Mouse (Mus musculus): ENCODE data around the gene Fgfr1op2.

DNA sequence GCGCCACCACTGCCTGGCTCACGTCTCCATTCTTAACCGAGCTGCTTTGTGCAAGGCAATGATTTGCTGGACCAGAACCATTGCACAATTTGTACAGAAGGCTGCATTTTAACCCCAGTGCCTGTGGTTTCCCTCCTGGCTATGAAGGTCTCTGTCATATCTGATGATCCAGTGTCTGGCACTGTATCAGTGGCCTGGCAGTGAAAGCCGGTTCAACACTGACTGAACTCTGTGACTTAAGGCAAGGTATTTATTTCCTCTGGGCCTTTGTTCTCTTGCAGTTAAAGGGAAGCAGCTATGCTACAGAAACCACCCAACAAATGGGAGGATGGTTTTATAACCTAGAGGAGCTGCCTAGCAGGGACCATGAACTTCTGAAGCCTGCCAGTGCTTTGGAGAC, 54.0 kb downstream of the Fgfr1op2 start:
- no peak for TF ChIP-seq GATA1 (IDR thresholded peaks at IDR 0.05; ENCODE audit: borderline replicate concordance, low read length)
- no peak for TF ChIP-seq CTCF (IDR thresholded peaks at IDR 0.05; ENCODE audit: low read depth, low read length)
- TF ChIP-seq POLR2AphosphoS5 (IDR thresholded peaks at IDR 0.05; ENCODE audit: insufficient replicate concordance, low read depth, low read length) = no peak
- no peak for TF ChIP-seq TAL1 (conservative IDR thresholded peaks at IDR 0.05; ENCODE audit: low read depth, low read length)
- no peak for TF ChIP-seq GATA2 (IDR thresholded peaks at IDR 0.05; ENCODE audit: borderline replicate concordance, low read depth, low read length)

Data from G1E (cell line).